Mouse (Mus musculus) lung, embryonic 14.5 days (tissue): ENCODE data around the gene Pkp3. TPM values are rescaled to one million over a fixed set of nuclear protein-coding genes. Genes with fewer than 3 reads are reported as not detected.
"Not testable (repeated sequence)": the region's sequence is repeated elsewhere in the genome, so short reads cannot be mapped to it uniquely, and the experiment has no call there.

ENCODE experiments used
- ATAC-seq: fragments of 200-750 bp; cut with Nextera tagmentation; 2 replicates; pipeline ENCODE4 v1.8.0; 2017; ENCODE audit warnings: mild to moderate bottlenecking, moderate TSS enrichment, moderate library complexity; ENCODE audit not compliant: insufficient read depth
- DNase-seq: peaks from one replicate; pipeline ENCODE4 v3.0.0-alpha.2; 2015
- H3K27ac ChIP-seq: fragments of 300-500 bp; sonication (generic); 2 replicates; pipeline ENCODE4 v1.5.1; 2014; ENCODE audit warnings: low read depth, mild to moderate bottlenecking, moderate library complexity
- H3K27me3 ChIP-seq: fragments of 300-500 bp; sonication (generic); 2 replicates; pipeline ENCODE4 v1.6.1; 2014; ENCODE audit warnings: low read length, control low read depth; ENCODE audit not compliant: insufficient read depth
- H3K36me3 ChIP-seq: fragments of 300-500 bp; sonication (generic); 2 replicates; pipeline ENCODE4 v1.6.1; 2014; ENCODE audit warnings: control low read depth; ENCODE audit not compliant: insufficient read depth
- H3K4me1 ChIP-seq: fragments of 300-500 bp; sonication (generic); 2 replicates; pipeline ENCODE4 v1.6.1; 2014; ENCODE audit warnings: antibody characterized with exemption, control low read depth; ENCODE audit not compliant: insufficient read depth
- H3K4me2 ChIP-seq: fragments of 300-500 bp; sonication (generic); 2 replicates; pipeline ENCODE4 v1.6.1; 2014; ENCODE audit warnings: mild to moderate bottlenecking
- H3K4me3 ChIP-seq: fragments of 300-500 bp; sonication (generic); 2 replicates; pipeline ENCODE4 v1.5.1; 2014; ENCODE audit warnings: low read depth, low read length
- H3K9ac ChIP-seq: fragments of 300-500 bp; sonication (generic); 2 replicates; pipeline ENCODE4 v1.6.1; 2014
- H3K9me3 ChIP-seq: fragments of 300-500 bp; sonication (generic); 2 replicates; pipeline ENCODE4 v1.6.1; 2016; ENCODE audit warnings: low read depth, low read length, control low read depth
- CTCF ChIP-seq: IDR thresholded peaks from 2 replicates; pipeline ENCODE4 v1.5.1; 2016; ENCODE audit warnings: antibody characterized with exemption, low read depth
- WGBS: fragments of 180-500 bp; shearing (Covaris S2); extraction: QIAGEN DNeasy Blood & Tissue Kit; methylation state at CpG from one replicate; pipeline ENCODE4 v1.1.7; 2014; 5-methylcytosine and 5-hydroxymethylcytosine counted together
- polyA plus RNA-seq: library from polyadenylated mRNA; unstranded; fragments of >200 nt; fragmentation: Nextera tagmentation; extraction: Ambion mirVana; gene quantifications from 2 replicates; pipeline ENCODE4 v1.2.1, GENCODE M21; 2014

The Pkp3 gene
- polyA plus RNA-seq: 7.5 and 8.7 TPM in 2 replicates

DNA sequence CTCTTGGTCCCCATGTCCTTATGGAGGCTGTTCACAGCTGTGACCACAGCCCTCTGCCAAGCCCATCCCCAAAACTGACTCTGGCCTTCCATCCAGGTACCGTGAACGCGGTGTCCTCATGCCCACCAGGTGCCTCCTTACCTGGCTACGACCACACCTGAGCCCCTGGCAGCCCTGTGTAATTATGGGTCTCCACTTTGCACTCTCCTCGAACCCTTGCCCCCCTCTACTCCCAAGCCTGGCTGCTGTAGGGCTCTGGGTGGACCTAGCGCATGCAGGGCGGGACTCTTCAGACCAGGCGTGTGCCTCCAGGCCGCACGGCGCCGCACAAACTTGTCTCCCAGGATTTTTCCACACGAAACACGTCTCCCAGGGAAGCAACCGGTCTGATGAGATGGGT is at the start of gene Pkp3:
Gene Pkp3 (plus strand): TSS at position 378 of the 400 bp plus-strand sequence.
- DNase-seq (no peak), ATAC-seq (no peak)
- Histone ChIP-seq H3K4me3 (no peak within 1 kb of the TSS), H3K36me3 (no peaks in the 10 kb centered on the region), H3K9ac (no peak within 1 kb of the TSS), H3K27me3 (no peaks in the 10 kb centered on the region), H3K27ac (no peak within 1 kb of the TSS), H3K4me2 (no peak within 1 kb of the TSS), H3K4me1 (no peaks in the 10 kb centered on the region), H3K9me3 (no peaks in the 10 kb centered on the region)
- 89% methylated on average over 15 of the region's 15 CpGs for WGBS
- no peak for TF ChIP-seq CTCF

DNA sequence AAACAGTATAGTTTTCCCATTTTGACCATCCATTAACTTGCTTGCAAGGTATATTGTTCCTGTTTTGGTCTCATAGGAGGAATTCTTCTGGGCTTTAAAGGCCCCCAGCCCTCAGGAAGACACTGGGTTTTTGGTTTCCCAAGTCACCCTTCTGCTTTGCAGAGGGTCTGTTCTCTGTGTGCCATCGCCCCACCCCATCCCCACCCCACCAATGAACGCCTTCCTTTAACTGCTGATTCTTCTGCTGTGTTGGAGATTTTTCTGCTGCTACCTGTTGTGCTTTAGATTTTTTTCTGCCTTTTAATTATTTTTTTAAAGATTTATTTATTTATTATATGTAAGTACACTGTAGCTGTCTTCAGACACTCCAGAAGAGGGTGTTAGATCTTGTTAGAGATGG is 49.2 kb upstream of the Pkp3 start, which contains the start of gene Gm17387:
Gene Gm17387 (plus strand): TSS at position 301 of the 400 bp plus-strand sequence.
- 92% methylated on average over 2 of the region's 2 CpGs for WGBS
- no peak within 1 kb of the TSS for H3K27ac ChIP-seq
- H3K4me2 ChIP-seq: no peak within 1 kb of the TSS
- no peak within 1 kb of the TSS for H3K4me3 ChIP-seq
- H3K9ac ChIP-seq: no peak within 1 kb of the TSS
- no peak for TF ChIP-seq CTCF
- H3K9me3 ChIP-seq: no peaks in the 10 kb centered on the region
- H3K4me1 ChIP-seq: no peaks in the 10 kb centered on the region
- ATAC-seq (no peak), DNase-seq (no peak)
- no peaks in the 10 kb centered on the region for H3K27me3 ChIP-seq
- H3K36me3 ChIP-seq: no peaks in the 10 kb centered on the region

DNA sequence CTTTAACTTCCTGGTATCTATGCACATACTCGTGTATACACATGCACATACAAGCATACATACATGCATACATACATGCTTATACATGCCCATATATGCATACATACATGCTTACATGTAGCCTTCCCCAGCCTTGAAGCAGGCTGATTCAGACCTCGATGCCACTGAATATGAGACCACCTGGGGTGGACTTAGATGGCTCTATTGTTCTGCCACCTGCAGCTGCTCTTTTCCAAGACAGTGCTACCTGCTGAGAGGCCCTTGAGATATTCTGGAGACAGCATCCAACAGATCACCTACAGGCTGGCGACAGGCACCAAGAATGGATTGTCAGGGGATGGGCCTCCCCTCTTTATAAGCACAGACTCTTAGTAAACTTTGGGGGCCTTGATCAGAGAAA is 47.6 kb upstream of the Pkp3 start:
- 50% methylated on average over 3 of the region's 3 CpGs for WGBS
- no peak for TF ChIP-seq CTCF

DNA sequence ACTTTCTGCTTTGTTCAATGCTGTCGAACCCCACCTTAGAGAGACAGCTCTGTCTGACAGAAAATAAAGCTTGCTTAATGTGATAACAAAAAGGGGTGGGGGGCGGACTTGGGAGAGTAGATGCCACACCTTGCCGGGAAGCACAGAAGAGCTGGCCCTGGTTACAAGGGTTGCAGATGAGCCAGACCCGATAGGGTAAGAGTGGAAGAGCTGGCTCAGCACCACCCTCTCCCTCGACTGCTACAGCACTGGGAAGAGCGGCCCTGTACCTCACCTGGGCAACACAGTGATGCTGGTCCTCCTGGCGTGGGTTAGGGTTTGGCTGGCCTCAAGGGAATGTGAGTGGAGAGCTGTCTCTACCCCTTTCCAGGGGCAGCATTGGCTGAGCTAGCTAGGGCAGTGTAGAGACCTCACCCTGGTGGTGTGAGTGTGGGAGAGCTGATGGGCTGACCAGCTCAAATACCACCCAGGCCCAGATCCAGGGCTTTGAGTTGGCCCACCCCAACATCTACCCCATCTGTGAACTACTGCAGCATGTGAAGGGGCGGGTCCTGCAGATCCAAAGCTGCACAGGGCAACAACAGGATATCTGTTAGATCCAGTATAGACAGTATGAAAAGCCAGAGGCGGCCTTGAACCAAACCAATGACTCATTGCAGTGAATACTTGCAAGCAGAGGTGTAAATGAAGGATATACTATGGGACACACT is 45.4 kb upstream of the Pkp3 start:
- no peak for TF ChIP-seq CTCF
- ATAC-seq: no peak
- H3K9ac ChIP-seq: no peak overlapping the region
- DNase-seq: no peak
- no peak overlapping the region for H3K4me3 ChIP-seq
- H3K9me3 ChIP-seq: no peaks in the 10 kb centered on the region
- 69% methylated on average over 9 of the region's 9 CpGs for WGBS
- H3K27me3 ChIP-seq: no peaks in the 10 kb centered on the region
- H3K4me1 ChIP-seq: no peaks in the 10 kb centered on the region
- no peaks in the 10 kb centered on the region for H3K36me3 ChIP-seq
- no peak overlapping the region for H3K4me2 ChIP-seq
- no peak overlapping the region for H3K27ac ChIP-seq

More for the DNA sequence above, 47.6 kb upstream of the Pkp3 start:
- Histone ChIP-seq H3K27ac (no peak overlapping the region), H3K9me3 (no peaks in the 10 kb centered on the region), H3K4me3 (no peak overlapping the region), H3K9ac (no peak overlapping the region), H3K4me1 (no peaks in the 10 kb centered on the region), H3K27me3 (no peaks in the 10 kb centered on the region), H3K4me2 (no peak overlapping the region), H3K36me3 (no peaks in the 10 kb centered on the region)
- no peak for DNase-seq
- no peak for ATAC-seq

DNA sequence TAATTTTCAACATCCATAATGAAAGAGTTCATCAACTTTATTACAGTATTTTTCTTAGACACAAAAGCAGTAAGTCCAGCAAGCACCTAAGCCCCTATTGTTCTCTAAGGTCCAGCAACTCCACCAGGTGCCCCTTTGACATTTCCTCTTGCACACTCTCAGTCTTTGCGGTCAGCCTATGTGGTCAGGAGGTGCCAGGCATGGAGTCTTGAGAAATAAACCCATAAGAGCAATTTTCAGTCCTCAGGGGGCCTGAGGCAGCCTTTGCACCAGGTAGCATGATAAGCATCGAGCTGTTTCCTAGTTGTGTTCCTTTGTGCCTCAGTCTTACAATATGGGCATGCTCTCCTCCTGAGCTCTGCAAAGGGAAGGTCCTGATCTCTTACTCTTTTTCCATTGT is 41.4 kb upstream of the Pkp3 start:
- H3K4me2 ChIP-seq, H3K27ac ChIP-seq, H3K4me1 ChIP-seq, DNase-seq, H3K36me3 ChIP-seq, H3K9ac ChIP-seq, H3K9me3 ChIP-seq, H3K27me3 ChIP-seq, H3K4me3 ChIP-seq, ATAC-seq: not testable (repeated sequence)
- WGBS: 88% methylated on average over 1 of the region's 2 CpGs

- Histone ChIP-seq H3K36me3 (no peaks in the 10 kb centered on the region), H3K27ac (no peak overlapping the region), H3K27me3 (no peaks in the 10 kb centered on the region), H3K9me3 (no peaks in the 10 kb centered on the region), H3K4me3 (no peak overlapping the region), H3K4me2 (no peak overlapping the region), H3K9ac (no peak overlapping the region), H3K4me1 (peaks cover 3% of the 10 kb centered on the region; the same call in 1 of the 2 replicates)
- 65% methylated on average over 20 of the region's 21 CpGs for WGBS
- no peak for ATAC-seq
- DNase-seq: no peak
- TF ChIP-seq CTCF: no peak
Measured at GRCm38 (mm10) chr7:141038090-141039032, 39.7 kb upstream of the Pkp3 start.
